Mouse (Mus musculus) left cerebral cortex, adult 2 months (tissue): ENCODE data around the gene Cers6. TPM values are rescaled to one million over a fixed set of nuclear protein-coding genes. Genes with fewer than 3 reads are reported as not detected.

Experiments used
- DNase-seq, 2 experiments: peaks; one replicate each; pipeline ENCODE4 v3.0.0; 2021 to 2022; ENCODE audit warnings: low spot score in 2 of 2, mixed read lengths in 1 of 2; ENCODE audit errors: extremely low spot score in 1 of 2
- H3K27ac ChIP-seq: fragments of 200-600 bp; 2 replicates; pipeline ENCODE4 v1.8.1; 2022
- H3K4me3 ChIP-seq: fragments of 200-600 bp; 2 replicates; pipeline ENCODE4 v1.8.1; 2022
- CTCF ChIP-seq: fragments of 200-600 bp; IDR thresholded peaks from 2 replicates; pipeline ENCODE4 v1.8.1; 2022; ENCODE audit warnings: antibody characterized with exemption, mild to moderate bottlenecking, moderate library complexity
- intact Hi-C: fragments of 180-260 bp; cut with DNase I; formaldehyde crosslinking; loops from one replicate; pipeline ENCODE4 v1.15.1; 2025
- total RNA-seq, 2 experiments: library from RNA; stranded (reverse); gene quantifications; 2 replicates each; pipeline ENCODE4 v1.2.3; 2021

Gene Cers6
- total RNA-seq, 2 experiments from 2014 or later, result 69.3 to 82.7 TPM

- no peak overlapping the region for H3K4me3 ChIP-seq
- TF ChIP-seq CTCF, result no peak
- intact Hi-C loops, result no loop called here
- H3K27ac ChIP-seq, result no peak overlapping the region
- DNase-seq, result no peak
Observed at GRCm38 (mm10) chr2:69011860-69012259, 150.6 kb downstream of the Cers6 start.

GRCm38 (mm10) chr2:69014241-69014640, 153.0 kb downstream of the Cers6 start:
- Histone ChIP-seq H3K27ac (no peak overlapping the region), H3K4me3 (no peak overlapping the region)
- TF ChIP-seq CTCF, result no peak
- DNase-seq, result no peak
- intact Hi-C loops, result no loop called here

GRCm38 (mm10) chr2:69015172-69015724, 154.0 kb downstream of the Cers6 start:
- Histone ChIP-seq H3K4me3 (no peak overlapping the region), H3K27ac (peak overlapping the region; percentile 15; the same call in 1 of the 2 replicates)
- no peak for TF ChIP-seq CTCF
- peak in 1 of 2 experiments; percentile 49 for DNase-seq
- intact Hi-C loops, result no loop called here

- peak overlapping the region; percentile 15; the same call in 1 of the 2 replicates for H3K27ac ChIP-seq
- no peak for TF ChIP-seq CTCF
- H3K4me3 ChIP-seq, result no peak overlapping the region
- no peak for DNase-seq
- intact Hi-C loops, result no loop called here
Observed at GRCm38 (mm10) chr2:69015822-69016221, 154.6 kb downstream of the Cers6 start.

- no peak overlapping the region for H3K4me3 ChIP-seq
- no peak for TF ChIP-seq CTCF
- H3K27ac ChIP-seq, result no peak overlapping the region
- DNase-seq, result no peak
- intact Hi-C loops, result no loop called here
Observed at GRCm38 (mm10) chr2:69019026-69019565, 157.9 kb downstream of the Cers6 start.

GRCm38 (mm10) chr2:69019821-69020489, 158.7 kb downstream of the Cers6 start:
- no peak overlapping the region for H3K4me3 ChIP-seq
- TF ChIP-seq CTCF, result no peak
- intact Hi-C loops, result no loop called here
- H3K27ac ChIP-seq, result no peak overlapping the region
- DNase-seq, result no peak

- intact Hi-C loops, result no loop called here
- no peak for TF ChIP-seq CTCF
- DNase-seq, result no peak
- no peak overlapping the region for H3K27ac ChIP-seq
- H3K4me3 ChIP-seq, result no peak overlapping the region
Observed at GRCm38 (mm10) chr2:69020636-69021310, 159.5 kb downstream of the Cers6 start.

- no peak for DNase-seq
- no peak for TF ChIP-seq CTCF
- H3K27ac ChIP-seq, result no peak overlapping the region
- no peak overlapping the region for H3K4me3 ChIP-seq
- intact Hi-C loops, result no loop called here
Observed at GRCm38 (mm10) chr2:69021516-69021915, 160.3 kb downstream of the Cers6 start.

GRCm38 (mm10) chr2:69024856-69025255, 163.6 kb downstream of the Cers6 start:
- intact Hi-C loops, result no loop called here
- DNase-seq, result no peak
- H3K4me3 ChIP-seq, result no peak overlapping the region
- H3K27ac ChIP-seq, result no peak overlapping the region
- no peak for TF ChIP-seq CTCF

- intact Hi-C loops, result no loop called here
- Histone ChIP-seq H3K27ac (no peak overlapping the region), H3K4me3 (no peak overlapping the region)
- no peak for DNase-seq
- no peak for TF ChIP-seq CTCF
Observed at GRCm38 (mm10) chr2:69032562-69032961, 171.3 kb downstream of the Cers6 start.

GRCm38 (mm10) chr2:69035457-69035856, 174.2 kb downstream of the Cers6 start:
- Histone ChIP-seq H3K4me3 (no peak overlapping the region), H3K27ac (no peak overlapping the region)
- DNase-seq, result no peak
- intact Hi-C loops, result no loop called here
- TF ChIP-seq CTCF, result no peak

- no peak for TF ChIP-seq CTCF
- H3K27ac ChIP-seq, result no peak overlapping the region
- intact Hi-C loops, result no loop called here
- no peak for DNase-seq
- no peak overlapping the region for H3K4me3 ChIP-seq
Observed at GRCm38 (mm10) chr2:69037362-69037761, 176.1 kb downstream of the Cers6 start.
